12 mouse cellular contexts compared by ENCODE assay signal in genomic region chr14:30635219-30635910, GRCm38 (mm10). TPM values are rescaled to one million over a fixed set of nuclear protein-coding genes. Genes with fewer than 3 reads are reported as not detected.
DNase-seq lines count a peak whose midpoint lies in the region; ATAC-seq and TF ChIP-seq lines count a peak whose summit lies in the region.
"Had no signal": no experiment of that assay in that cellular context is flagged by ENCODE, and none has a peak within 500 bp of the region (broad histone marks: within the 10 kb centered on the region; RNA-seq: fewer than 3 reads in every experiment).

No protein-coding gene starts in this region.

- peak; percentile 53; the same call in 1 of the 2 replicates for TF ChIP-seq EP300 in CH12.LX (IDR thresholded peaks at IDR 0.05; ENCODE audit: low read length)

- no peak for TF ChIP-seq RAD21 in CH12.LX (IDR thresholded peaks at IDR 0.05; ENCODE audit: low read depth, low read length)

- peak; percentile 38 for ATAC-seq in granulocyte monocyte progenitor cell, adult 5-6 weeks (replicated peaks; ENCODE audit: poor library complexity, severe bottlenecking)
- ATAC-seq in forebrain, embryonic 14.5 days, result no peak

- no peaks in the 10 kb centered on the region for H3K9me3 ChIP-seq in CH12.LX (replicated peaks; ENCODE audit: low read length)
- H3K9me3 ChIP-seq in forebrain, embryonic 14.5 days (replicated peaks; ENCODE audit: control insufficient read depth, low read length), result no peaks in the 10 kb centered on the region
- H3K9me3 ChIP-seq: forebrain, embryonic 12.5 days; stomach, embryonic 15.5 days had no signal

- no peak for TF ChIP-seq CTCF in CH12.LX (conservative IDR thresholded peaks at IDR 0.05 in 1 of 2, IDR thresholded peaks at IDR 0.05 in 1 of 2; ENCODE audit: low read depth in 2 of 2, low read length in 2 of 2)
- no peak for TF ChIP-seq CTCF in cerebellum, adult 2 months (IDR thresholded peaks at IDR 0.05; ENCODE audit: borderline replicate concordance, insufficient read depth, low read depth, low read length)

- peak overlapping the region; percentile 48 for H3K4me2 ChIP-seq in CH12.LX (ENCODE audit: insufficient read depth, low read depth, poor library complexity, severe bottlenecking)
- no peak overlapping the region for H3K4me2 ChIP-seq in forebrain, embryonic 14.5 days (ENCODE audit: low read length)
- H3K4me2 ChIP-seq: forebrain, embryonic 12.5 days; stomach, embryonic 15.5 days had no signal

- H3K4me3 ChIP-seq in CH12.LX (replicated peaks in 1 of 3; ENCODE audit: low read depth in 2 of 3, low read length in 2 of 3, poor library complexity in 1 of 3), result peak overlapping the region in 1 of 3 experiments; percentile 25
- no peak overlapping the region for H3K4me3 ChIP-seq in cerebellum, adult 2 months (replicated peaks; ENCODE audit: insufficient read depth, low read depth, low read length)
- H3K4me3 ChIP-seq in forebrain, embryonic 14.5 days (ENCODE audit: low read depth, low read length), result no peak overlapping the region
- H3K4me3 ChIP-seq: forebrain, embryonic 12.5 days; stomach, embryonic 15.5 days had no signal

- DNase-seq in 3T3-L1 (ENCODE audit: low read depth, low spot score) (peak; percentile 82), CH12.LX (ENCODE audit: extremely low read depth) (peak; percentile 62)
- DNase-seq in kidney, postnatal 4 days, result peak; percentile 53 to 68
- DNase-seq in cerebellum, adult 2 months, result no peak
- no peak for DNase-seq in forebrain, embryonic 14.5 days (ENCODE audit: low spot score)
- DNase-seq in embryo, embryonic 10.5 days (ENCODE audit: low spot score), result no peak
- DNase-seq: embryo, embryonic 11 days; heart, postnatal 36 days; layer of hippocampus, adult 9-11 months had no signal

- TF ChIP-seq POLR2A in CH12.LX (IDR thresholded peaks at IDR 0.05; ENCODE audit: low read depth, low read length), result peak; percentile 51; the same call in 1 of the 2 replicates
- TF ChIP-seq POLR2A in cerebellum, adult 2 months (IDR thresholded peaks at IDR 0.05; ENCODE audit: borderline replicate concordance, insufficient read depth, low read length), result no peak

- H3K9ac ChIP-seq in CH12.LX (ENCODE audit: insufficient read depth, low read depth), result peak overlapping the region; percentile 36
- no peak overlapping the region for H3K9ac ChIP-seq in forebrain, embryonic 14.5 days (ENCODE audit: low read length)
- H3K9ac ChIP-seq: forebrain, embryonic 12.5 days; stomach, embryonic 15.5 days had no signal

- in situ Hi-C loops in CH12.LX (cut with MboI; ENCODE audit: low pct_ligation_motif_present, low pct_unique_long_range_greater_than_20kb, low sequenced_read_pairs), result no loop called here

- H3K4me1 ChIP-seq in CH12.LX (ENCODE audit: control insufficient read depth in 1 of 2, insufficient read depth in 2 of 2), result peaks cover 34 to 93% of the 10 kb centered on the region in 2 experiments
- H3K4me1 ChIP-seq in cerebellum, adult 2 months (ENCODE audit: control insufficient read depth, insufficient read depth, low read length), result peaks cover 22% of the 10 kb centered on the region
- H3K4me1 ChIP-seq in forebrain, embryonic 14.5 days (ENCODE audit: control insufficient read depth, insufficient read depth, low read length), result no peaks in the 10 kb centered on the region

- H3K36me3 ChIP-seq in CH12.LX (replicated peaks in 1 of 2; ENCODE audit: control insufficient read depth in 1 of 2, insufficient read depth in 1 of 2, low read length in 1 of 2), result peaks cover 0 to 4% of the 10 kb centered on the region in 2 experiments
- no peaks in the 10 kb centered on the region for H3K36me3 ChIP-seq in forebrain, embryonic 14.5 days (ENCODE audit: control insufficient read depth, insufficient read depth, low read length)
- H3K36me3 ChIP-seq: forebrain, embryonic 12.5 days; stomach, embryonic 15.5 days had no signal

- no peaks in the 10 kb centered on the region for H3K79me2 ChIP-seq in CH12.LX (replicated peaks; ENCODE audit: control insufficient read depth, extremely low read depth, insufficient read depth, poor library complexity, severe bottlenecking)

- peak overlapping the region; percentile 54; the same call in 1 of the 2 replicates for H3K27ac ChIP-seq in CH12.LX (ENCODE audit: insufficient read depth, low read depth)
- H3K27ac ChIP-seq in cerebellum, adult 2 months (ENCODE audit: insufficient read depth, low read length), result no peak overlapping the region
- H3K27ac ChIP-seq in forebrain, embryonic 14.5 days (ENCODE audit: low read depth, low read length), result no peak overlapping the region
- H3K27ac ChIP-seq: forebrain, embryonic 12.5 days; stomach, embryonic 15.5 days had no signal

- dilution Hi-C loops in CH12.LX (cut with MboI; ENCODE audit: extremely low pct_ligation_motif_present, extremely low pct_unique_long_range_greater_than_20kb, low sequenced_read_pairs), result no loop called here

- 83% methylated on average over 13 of the region's 13 CpGs for WGBS in cerebellum, adult 2 months
- 84% methylated on average over 13 of the region's 13 CpGs for WGBS in forebrain, embryonic 14.5 days

- H3K27me3 ChIP-seq in CH12.LX (replicated peaks), result no peaks in the 10 kb centered on the region
- no peaks in the 10 kb centered on the region for H3K27me3 ChIP-seq in cerebellum, adult 2 months (ENCODE audit: control insufficient read depth, insufficient read depth, low read length)
- H3K27me3 ChIP-seq in forebrain, embryonic 14.5 days (replicated peaks; ENCODE audit: control insufficient read depth, insufficient read depth, low read length), result no peaks in the 10 kb centered on the region
- H3K27me3 ChIP-seq: forebrain, embryonic 12.5 days; stomach, embryonic 15.5 days had no signal

TF ChIP-seq in CH12.LX, 34 proteins besides CTCF, POLR2A, EP300 and RAD21:
- no peak for TF ChIP-seq CHD2 (IDR thresholded peaks at IDR 0.05; ENCODE audit: low read length)
- TF ChIP-seq ZMIZ1 (IDR thresholded peaks at IDR 0.05; ENCODE audit: low read depth, low read length), result no peak
- no peak for TF ChIP-seq E2F4 (IDR thresholded peaks at IDR 0.05; ENCODE audit: insufficient replicate concordance, low read depth, low read length)
- TF ChIP-seq TBP (conservative IDR thresholded peaks at IDR 0.05; ENCODE audit: low read depth, low read length), result 0 out of 2 replicates have a peak, but pooled peaks have one; percentile 14
- peak; percentile 5; the same call in 1 of the 2 replicates for TF ChIP-seq NRF1 (IDR thresholded peaks at IDR 0.05; ENCODE audit: low read depth, low read length)

RNA-seq across cellular contexts. Expression of gene Prkcd, which starts 9.4 kb away (rescaled TPM):
- total RNA-seq in CH12.LX (2012; rRNA removed) (109 and 110 TPM in 2 replicates), CH12.LX (2014; rRNA removed) (119 and 122 TPM in 2 replicates)
- 186 and 189 TPM in 2 replicates for polyA plus RNA-seq in CH12.LX (2012; ENCODE audit: insufficient read length, low read depth)
- 158 and 179 TPM in 2 replicates for total RNA-seq in granulocyte monocyte progenitor cell, adult 5-6 weeks (2014; fragmentation: Nextera tagmentation)
- 113 and 117 TPM in 2 replicates for total RNA-seq in granulocyte monocyte progenitor cell, adult 5-6 weeks (2017)
- 86.0 and 97.4 TPM in 2 replicates for polyA plus RNA-seq in cerebellum, adult 2 months (2012; rRNA removed)
- 17.9 and 19.5 TPM in 2 replicates for polyA plus RNA-seq in forebrain, embryonic 14.5 days (2014; fragmentation: Nextera tagmentation; extraction: Ambion mirVana)

RNA-seq across cellular contexts. Expression of gene Rft1, which starts 18.8 kb away (rescaled TPM):
- total RNA-seq in CH12.LX (2012; rRNA removed), result 12.0 and 13.5 TPM in 2 replicates
- total RNA-seq in CH12.LX (2014; rRNA removed), result 25.8 and 26.0 TPM in 2 replicates
- polyA plus RNA-seq in CH12.LX (2012; ENCODE audit: insufficient read length, low read depth), result 15.3 and 17.7 TPM in 2 replicates
- 16.7 and 20.4 TPM in 2 replicates for total RNA-seq in granulocyte monocyte progenitor cell, adult 5-6 weeks (2014; fragmentation: Nextera tagmentation)
- 16.9 and 21.4 TPM in 2 replicates for total RNA-seq in granulocyte monocyte progenitor cell, adult 5-6 weeks (2017)
- polyA plus RNA-seq in cerebellum, adult 2 months (2012; rRNA removed), result 12.1 and 12.4 TPM in 2 replicates
- 6.0 and 6.7 TPM in 2 replicates for polyA plus RNA-seq in forebrain, embryonic 14.5 days (2014; fragmentation: Nextera tagmentation; extraction: Ambion mirVana)

Comparison
In these comparisons a context has a peak if more than half of its experiments do, and no peak if none do; other contexts are left out.
1. DNase-seq: peak in 3T3-L1 (single experiment), CH12.LX (single experiment) and kidney, postnatal 4 days (2 of 2); none in cerebellum, adult 2 months (0 of 2), forebrain, embryonic 14.5 days (single experiment) and embryo, embryonic 10.5 days (single experiment).